Mouse (Mus musculus) 3134 (cell line): ENCODE results near the gene Card11.

Experiments
- DNase-seq: peaks from one replicate; pipeline ENCODE4 v3.0.0-alpha.2; 2011; ENCODE audit warnings: low spot score; ENCODE audit not compliant: insufficient read length; ENCODE audit errors: extremely low read depth

Gene Card11

DNA sequence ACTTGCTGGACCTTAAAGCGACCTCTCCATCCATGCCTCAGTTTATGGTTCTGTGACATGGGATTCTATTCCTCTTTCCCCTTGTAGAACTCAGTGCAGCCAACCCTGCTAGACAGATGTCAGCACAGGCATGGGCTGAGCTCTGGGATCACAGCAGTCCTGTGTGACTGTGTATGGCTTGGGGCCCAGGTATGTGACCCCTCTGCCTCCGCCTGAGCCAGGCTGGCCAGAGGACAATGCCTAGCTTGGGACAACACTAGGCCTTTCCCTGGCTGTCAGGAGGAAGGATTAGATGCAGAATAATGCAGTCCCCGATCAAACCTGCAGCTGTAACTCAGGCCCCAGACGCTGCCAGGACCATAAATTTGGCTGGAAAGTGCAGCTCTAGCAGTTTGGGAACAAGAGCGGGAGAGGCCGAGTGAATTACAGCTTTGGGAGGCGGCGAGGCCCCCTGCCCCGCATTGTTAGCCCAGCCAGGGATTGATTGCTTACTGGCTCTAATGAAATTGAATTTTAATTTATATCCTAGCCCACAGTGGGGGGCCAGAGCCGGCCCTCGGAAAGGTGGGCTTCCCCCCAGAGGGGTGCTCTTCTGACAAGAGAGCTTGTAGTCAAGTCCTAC, 144.4 kb downstream of the Card11 start:
- no peak for DNase-seq

DNA sequence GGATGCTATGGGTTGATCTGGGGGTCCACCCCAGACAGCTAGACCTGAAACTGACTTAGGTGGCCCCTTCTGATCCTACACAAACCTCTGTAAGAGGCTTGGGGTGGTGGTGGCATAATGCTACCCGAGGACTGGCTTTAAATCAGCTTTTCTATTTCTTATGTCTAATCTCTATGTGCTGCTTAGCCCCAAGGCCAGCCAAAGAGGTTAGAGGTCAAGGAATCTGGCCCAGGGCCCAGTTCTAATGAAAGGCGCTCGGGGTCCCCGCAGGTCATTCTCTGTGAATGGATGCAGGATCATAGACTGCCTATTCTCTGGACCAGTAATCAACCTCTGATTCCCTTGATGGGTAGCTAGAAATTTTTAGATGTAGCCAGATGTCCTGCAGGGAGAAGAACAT, 145.7 kb downstream of the Card11 start:
- no peak for DNase-seq

DNA sequence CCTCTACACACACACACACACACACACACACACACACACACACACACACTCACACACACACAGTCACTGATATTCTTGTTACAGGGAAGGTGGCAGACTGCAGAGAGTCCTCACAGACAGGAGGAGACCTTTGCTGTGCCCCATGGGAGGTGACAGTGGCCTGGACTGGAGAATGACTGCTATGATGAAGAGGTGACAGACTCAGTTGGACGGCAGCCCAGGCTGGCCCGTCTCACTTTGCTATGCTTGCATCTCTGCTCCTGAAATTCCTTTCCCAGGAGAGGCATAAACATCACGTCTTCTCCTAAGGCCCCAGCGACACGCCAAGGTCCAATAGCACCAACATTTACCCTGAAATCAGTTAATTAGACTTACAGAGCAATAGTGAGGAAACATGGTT, 146.7 kb downstream of the Card11 start:
- no peak for DNase-seq

DNA sequence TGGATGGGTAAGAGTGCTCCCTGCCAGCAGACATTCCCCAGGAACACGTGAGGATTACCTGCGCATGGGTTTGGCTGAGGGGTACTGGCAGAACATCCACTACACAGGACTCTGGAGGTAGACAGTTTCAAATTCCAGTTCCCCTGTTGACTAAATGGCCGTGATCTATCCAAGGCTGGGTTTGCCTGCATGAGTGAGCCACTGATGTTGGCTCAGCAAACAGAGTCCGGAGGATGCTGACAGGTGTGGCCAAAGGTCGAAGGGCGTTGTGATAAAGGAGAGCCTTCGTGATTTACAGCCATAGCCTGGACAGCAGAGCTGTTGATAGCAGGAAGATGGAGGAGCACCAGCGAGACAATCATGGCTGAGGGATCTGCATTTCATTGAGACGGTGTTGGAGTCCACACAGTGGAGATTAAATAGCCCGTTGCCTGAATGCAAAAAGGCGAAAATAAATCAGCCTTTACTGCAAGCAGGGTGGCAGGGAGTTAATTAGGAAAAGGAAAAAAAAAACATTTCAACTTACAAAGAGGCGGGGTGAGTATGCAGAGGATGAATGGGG, 147.9 kb downstream of the Card11 start:
- no peak for DNase-seq

DNA sequence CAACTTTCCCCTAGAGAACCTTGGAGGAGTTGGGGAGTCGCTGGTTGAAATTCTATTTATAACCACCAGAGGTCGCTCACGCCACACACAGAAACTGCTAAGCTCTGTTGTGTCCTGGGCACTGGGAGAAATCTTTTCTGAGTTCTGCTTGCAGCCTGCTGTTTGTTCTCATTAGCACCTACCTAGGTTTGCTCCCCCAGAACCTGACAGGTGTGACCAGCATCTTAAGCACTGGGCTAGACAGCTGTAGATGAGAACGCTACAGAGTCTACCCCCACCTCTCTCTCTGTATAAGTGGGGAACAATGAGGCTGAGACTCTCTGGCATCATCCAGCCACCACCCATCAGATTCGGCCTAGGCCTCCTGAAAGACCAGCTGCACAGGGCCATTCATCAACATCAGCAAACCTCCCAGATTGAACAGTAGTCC, 153.1 kb downstream of the Card11 start:
- no peak for DNase-seq

DNA sequence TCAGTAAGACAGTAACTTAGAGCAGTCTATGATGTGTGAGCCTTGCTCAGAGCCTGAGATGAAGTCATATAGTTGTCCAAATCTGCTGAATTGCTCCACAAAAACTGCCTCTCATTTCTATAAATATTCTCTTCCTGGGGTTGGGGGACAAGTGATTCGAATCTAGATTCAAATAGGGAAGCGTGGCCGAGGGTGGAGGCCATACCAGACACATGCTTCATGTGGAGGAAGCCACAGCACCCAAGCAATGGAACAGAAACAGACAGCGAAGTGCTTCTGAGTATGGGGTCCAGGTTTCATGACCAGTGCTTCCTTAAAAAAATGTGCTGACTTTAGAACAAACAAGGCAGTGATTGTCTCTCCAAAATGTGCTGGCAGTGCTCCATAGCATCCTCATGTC, 158.4 kb downstream of the Card11 start:
- DNase-seq: no peak

DNA sequence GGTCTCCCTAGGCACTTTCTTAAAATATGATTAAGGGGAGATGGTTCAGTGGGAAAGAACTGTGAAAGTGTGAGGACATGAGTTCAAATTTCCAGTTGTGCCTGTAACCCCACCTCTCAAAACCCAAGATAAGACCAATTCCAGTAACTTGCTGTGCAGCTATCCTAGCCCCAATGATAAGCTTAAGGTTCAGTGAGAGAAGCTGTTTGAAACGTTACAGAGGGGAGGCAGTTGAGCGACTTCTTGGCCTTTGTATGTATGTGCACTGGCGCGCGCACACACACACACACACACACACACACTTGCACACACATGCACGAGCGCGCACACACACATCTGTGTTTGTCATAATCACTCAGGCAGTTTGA, 169.3 kb downstream of the Card11 start:
- no peak for DNase-seq

DNA sequence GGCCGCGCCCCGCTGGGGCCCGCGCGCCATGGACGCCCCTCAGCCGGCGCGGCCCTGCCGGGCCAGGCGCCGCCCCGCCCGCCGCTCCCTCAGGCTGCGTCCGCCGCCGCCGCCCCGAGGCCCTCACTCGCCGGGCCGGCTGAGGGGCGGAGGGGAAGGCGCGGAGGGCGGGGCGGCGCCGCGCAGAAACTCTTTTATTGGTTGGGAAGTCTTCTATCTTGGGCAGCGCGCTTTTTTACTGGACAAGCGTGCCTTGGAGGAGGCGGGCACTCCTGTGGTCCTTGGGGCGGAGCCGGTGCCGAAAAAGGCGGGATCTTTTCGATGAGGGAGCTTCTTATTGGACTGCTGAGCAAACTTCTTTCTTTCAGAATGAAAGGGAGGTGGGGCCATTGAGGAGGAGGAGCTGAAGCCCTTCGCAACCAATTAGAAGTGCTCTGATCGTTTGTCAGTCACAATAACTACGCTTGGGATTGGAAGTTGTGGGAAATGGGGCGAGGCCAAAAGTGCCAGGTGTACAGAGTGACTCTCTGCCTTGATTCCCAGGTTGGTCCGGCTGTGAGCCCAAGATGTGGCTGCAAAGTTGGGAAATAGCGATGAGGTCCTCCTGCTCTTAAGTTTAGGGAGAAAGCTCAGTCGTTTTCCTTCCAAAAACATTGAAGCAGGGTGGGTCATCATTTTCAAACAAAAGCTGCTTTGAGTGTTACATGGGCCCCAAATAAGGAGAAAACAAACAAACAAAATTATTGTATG, 169.9 kb downstream of the Card11 start, which contains the start of gene Gna12:
Gna12 (minus strand) TSS at position 118 of the 750 bp plus-strand sequence.
- DNase-seq: peak; percentile 99

DNA sequence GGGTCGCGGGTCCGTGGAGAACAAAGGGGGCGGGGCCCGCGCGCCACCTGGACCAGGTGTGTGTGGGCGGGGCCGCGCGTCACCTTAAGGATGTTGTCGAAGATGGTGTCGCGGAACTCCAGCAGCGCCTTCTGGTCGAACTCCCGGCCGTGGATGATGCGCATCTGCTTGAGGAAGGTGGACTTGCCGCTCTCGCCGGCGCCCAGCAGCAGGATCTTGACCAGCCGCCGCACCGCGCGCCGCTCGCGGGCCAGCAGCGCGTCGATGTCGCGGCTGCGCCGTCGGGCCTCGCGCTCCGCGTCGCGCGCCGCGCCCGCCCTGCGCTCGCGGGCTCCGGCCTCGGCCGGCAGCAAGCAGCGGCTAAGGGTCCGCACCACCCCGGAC, 170.5 kb downstream of the Card11 start:
- no peak for DNase-seq

DNA sequence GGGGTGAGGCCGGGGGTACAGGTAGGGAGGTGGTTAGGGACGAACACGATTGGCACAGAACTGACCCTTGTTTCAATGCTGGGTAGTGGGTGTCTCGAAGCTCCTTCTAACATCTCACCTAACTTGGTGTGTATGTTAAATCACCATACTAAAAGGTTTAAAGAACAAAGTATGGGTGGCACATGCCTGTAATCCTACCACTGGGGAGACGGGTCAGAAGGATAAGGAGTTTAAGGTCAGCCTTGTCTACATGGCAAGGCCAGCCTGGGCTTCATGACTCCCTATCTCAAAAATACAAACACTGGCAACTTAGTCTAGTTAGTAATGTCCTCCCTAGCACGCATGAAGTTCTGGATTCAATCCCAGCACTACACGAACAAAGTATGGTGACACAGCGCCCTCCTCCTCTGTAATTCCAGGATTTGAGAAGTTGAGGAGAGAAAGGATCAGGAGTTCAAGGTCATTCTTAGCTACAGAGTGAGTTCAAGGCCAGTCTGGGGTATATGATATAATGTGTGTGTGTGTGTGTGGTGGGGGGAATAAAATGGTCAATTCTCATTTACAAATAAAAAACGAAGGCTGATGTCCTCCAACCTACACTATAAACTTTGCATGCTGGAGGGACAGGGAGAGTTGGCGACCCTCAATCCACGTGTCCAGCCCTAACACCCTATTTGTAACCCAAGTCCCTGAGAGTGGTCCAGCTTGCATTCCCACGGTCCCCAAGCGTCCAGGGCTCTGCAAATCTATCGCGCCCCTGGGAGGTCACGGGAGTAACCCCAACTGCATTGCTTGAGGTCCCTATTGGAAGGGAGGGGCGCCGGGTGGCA, 171.1 kb downstream of the Card11 start:
- peak; percentile 10 for DNase-seq

DNA sequence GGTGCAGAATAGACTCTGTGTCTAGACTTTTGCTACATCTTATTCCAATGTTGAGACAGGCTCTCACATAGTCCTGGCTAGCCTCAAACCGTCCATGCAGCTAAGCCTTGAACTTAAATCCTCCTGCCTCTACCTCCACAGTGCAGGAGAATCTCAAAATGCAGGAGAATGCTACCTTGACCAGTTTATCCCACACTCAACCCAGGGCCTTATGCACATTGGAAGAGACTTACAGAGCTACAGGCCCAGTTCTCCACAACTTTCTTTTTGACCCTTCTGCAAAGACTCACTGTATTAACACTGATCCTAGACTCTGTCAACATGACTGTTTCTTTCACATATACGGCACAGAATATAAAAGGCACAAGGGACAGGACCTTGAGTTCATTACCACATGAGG, 172.0 kb downstream of the Card11 start:
- no peak for DNase-seq

DNA sequence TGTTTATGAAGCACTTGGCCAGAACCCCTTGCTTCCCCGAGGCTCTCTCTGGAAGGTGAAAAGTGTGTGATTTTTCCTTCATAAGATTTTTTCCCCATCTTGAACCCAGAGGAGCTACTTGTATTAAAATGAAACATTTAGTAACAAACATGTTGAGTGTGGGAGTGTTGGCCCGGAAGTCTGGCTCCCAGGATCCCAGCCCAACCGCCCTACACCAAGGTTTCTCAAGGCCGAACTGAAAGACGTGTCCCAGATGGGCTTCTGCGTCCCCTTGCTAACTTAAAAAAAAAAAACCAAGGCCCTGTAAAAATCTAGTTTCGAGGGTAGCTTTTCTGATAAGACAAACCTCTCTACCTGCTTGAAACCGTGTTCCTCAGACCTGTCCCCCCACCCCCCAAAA, 172.5 kb downstream of the Card11 start:
- DNase-seq: no peak

DNA sequence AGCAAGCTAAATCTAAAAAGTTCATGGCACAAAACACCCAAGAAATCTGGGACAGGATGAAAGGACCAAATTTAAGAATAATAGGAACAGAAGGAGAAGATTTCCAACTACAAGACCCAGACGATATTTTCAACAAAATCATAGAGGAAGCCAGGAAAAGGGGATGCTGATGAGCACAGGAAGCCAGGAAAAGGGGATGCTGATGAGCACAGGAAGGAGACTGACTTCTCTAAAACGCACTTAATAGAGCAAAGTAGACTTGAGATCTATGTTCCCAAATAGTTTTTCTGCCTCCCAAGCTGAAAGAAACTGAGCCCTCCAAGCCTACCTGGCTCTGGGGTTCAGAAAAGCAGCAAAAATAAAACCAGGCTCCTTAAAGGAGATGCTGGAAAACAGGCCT, 173.0 kb downstream of the Card11 start:
- DNase-seq: no peak

DNA sequence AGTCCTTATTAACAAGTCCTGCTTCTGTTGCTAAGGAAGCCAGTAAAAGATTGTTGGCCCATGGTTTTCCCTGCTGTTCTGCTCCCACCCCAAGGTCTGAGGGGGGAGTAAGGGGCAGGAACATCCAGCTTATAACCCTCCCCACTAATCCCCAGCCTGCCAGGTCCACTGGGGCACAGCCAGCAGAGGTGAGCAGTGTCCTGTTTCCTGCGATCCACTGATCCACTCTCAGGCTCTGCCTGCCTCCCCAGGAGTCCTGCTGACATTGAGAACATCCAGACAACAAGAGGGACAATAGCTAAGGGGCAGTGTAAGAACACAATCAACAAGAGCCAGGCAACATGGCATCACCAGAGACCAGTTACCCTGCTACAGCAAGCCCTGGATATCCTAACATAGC, 173.6 kb downstream of the Card11 start:
- no peak for DNase-seq

DNA sequence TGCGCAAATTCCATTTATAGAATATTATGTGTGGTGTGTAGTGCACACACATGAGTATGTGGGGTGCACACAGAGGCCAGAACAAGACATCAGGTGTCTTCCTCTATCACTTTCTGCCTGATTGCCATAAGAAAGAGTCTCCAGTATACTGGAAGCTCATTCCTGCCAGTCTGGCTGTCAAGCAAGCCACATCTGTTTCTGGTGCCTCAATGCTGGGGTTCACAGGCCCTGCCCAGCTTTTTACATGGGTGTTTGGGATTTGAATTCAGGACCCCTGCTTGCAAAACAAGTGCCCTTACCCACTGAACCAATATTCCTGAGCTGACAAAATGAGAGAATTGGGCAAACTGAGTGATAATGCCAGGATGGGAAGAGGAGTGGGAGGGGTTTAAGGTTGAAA, 174.3 kb downstream of the Card11 start:
- DNase-seq: no peak

DNA sequence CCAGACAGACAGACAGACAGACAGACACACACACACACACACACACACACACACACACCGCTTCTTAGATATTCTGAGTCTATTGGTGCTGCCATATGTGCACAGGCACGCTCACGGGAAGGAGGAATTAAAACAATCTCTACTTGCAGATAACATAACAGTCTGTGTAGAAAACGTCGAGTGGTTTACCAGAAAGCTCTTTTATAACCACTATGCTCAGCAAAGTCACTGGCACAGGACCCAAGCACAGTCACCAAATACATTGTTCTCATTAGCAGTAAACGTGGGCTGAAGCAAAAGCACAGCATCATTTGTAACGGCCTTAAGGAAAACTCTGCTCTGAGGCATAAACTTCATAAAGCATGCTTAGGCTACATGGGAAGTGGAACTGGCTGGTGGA, 176.3 kb downstream of the Card11 start:
- DNase-seq: no peak

DNA sequence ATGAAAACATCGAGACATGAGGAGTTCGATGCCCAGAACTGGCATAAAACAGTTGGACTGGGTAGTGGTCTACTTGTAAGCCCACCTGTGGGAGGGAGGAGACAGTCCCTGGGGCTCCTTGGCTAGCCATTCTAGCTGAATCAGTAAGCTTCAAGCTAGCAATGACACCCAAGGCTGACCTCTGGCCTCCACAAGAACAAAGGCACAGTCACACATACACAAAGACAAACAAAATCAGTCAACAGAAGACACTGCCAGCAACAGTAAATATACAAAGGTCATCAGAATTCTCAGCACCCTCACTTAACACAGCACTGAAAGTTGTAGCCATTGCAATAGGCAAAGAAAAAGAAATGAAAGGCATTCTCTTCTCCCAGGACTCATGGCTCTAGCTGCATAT, 177.0 kb downstream of the Card11 start:
- DNase-seq: no peak
